Mouse (Mus musculus) T-helper 2 cell (primary cell): ENCODE data around the gene Tubg2.

ENCODE experiments used
- in situ Hi-C: fragments of 300-600 bp; cut with MboI, MseI; formaldehyde crosslinking; loops from one replicate; pipeline ENCODE4 v1.15.1; 2025; ENCODE audit warnings: high pct_unique_total_duplicates

Tubg2 gene

DNA sequence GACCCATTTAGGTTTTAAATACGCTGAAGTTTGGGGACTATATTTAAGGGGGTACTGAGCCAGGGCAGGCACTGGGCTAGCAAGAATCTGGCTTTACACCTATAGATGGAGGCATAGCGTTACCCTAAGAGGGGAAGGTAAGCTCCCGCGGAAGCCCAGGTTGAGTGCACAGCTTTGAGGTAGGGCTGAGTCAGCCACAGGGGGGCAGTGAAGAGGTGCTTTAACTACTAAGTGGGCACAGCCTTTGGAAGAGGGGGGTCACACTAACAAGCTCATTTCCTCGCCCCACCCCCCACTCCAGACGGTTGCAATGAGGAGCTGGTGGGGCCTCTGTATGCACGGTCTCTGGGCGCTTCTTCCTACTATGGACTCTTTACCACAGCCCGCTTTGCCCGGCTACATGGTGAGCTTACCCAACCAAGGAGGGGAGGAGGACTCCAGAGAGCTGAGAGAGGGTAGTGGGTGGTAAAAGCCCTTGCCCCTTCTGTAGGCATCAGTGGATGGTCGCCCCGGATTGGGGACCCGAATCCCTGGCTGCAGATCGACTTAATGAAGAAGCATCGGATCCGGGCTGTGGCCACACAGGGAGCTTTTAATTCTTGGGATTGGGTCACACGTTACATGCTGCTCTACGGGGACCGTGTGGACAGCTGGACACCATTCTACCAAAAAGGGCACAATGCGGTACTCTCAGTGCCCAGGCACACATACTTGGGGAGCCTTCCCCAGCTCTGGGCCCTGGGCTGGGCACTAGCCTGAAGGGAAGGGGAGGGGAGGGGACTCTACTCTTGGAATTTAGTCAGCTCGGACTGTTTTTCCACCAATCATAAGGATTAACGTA is 21.4 kb downstream of the Tubg2 start:
- in situ Hi-C loops = loop anchor here (10.0 kb wide), 1 partner anchor 632 kb away; the partner anchor contains the start of gene Ttc25

DNA sequence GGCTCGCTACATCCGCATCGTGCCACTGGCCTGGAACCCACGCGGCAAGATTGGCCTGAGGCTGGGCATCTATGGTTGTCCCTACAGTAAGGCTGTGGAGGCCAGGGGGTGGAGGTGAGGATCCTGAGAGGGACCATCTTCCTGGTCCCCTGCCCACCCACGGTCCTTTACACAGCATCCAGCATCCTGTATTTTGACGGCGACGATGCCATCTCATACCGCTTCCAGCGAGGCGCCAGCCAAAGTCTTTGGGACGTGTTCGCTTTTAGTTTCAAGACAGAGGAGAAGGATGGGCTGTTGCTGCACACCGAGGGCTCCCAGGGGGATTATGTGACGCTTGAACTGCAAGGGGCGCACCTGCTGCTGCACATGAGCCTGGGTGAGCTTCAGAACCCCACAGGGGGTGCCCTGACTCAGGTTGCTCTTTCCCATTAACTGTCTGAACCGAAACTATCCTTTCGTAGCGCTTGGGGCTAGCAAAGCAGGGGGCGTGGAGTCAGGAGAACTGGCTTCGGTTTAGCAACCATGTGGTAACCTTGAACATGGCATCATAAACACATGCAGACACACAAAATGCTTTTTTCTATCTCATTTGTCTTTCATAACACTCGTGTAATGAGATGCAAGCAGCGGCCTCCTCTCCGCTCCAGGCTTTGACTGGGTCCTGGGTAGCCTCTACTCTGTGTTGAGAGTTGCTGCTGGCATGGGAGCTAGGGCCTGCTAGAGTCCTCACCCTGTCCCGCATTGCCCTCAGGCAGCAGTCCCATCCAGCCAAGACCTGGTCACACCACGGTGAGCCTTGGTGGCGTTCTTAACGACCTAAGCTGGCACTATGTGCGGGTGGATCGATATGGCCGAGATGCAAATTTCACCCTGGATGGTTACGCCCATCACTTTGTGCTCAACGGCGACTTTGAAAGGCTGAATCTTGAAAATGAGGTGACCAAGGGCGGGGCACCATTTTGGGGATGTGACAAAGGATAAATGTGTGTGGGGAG is 22.7 kb downstream of the Tubg2 start:
- in situ Hi-C loops = loop anchor here (10.0 kb wide), 1 partner anchor 634 kb away; the partner anchor contains the start of gene Ttc25

DNA sequence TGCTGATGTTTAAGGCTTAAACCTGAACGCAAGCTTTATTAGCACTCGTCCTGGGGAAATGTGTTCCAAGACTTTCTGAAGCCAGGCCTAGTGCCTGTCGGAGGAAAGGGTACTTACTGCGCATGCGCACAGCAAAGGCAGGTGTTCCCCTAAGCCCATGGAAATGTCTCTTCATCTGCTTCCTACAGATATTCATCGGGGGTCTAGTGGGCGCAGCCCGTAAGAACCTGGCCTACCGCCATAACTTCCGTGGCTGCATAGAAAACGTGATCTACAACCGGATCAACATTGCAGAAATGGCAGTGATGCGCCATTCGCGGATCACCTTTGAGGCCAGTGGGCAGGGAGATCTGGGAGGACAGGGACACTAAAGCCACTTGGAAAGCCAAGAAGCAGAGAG is 23.6 kb downstream of the Tubg2 start:
- in situ Hi-C loops = loop anchor here (10.0 kb wide), 1 partner anchor 635 kb away; the partner anchor contains the start of gene Ttc25

DNA sequence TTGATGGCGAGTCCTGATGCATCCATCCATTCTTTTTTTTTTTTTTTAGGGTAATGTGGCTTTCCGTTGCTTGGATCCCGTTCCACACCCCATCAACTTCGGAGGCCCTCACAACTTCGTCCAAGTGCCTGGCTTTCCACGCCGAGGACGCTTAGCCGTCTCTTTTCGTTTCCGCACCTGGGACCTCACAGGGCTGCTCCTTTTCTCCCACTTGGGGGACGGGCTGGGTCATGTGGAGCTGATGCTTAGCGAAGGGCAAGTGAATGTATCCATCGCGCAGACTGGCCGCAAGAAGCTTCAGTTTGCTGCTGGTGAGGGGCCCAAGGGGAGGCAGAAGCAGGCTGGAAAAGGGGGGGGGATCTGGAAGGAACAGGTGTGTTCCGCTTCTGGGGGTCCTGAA is 24.6 kb downstream of the Tubg2 start:
- in situ Hi-C loops = loop anchor here (5.0 kb wide), 1 partner anchor 83 kb away; the partner anchor contains the start of gene Psmc3ip

DNA sequence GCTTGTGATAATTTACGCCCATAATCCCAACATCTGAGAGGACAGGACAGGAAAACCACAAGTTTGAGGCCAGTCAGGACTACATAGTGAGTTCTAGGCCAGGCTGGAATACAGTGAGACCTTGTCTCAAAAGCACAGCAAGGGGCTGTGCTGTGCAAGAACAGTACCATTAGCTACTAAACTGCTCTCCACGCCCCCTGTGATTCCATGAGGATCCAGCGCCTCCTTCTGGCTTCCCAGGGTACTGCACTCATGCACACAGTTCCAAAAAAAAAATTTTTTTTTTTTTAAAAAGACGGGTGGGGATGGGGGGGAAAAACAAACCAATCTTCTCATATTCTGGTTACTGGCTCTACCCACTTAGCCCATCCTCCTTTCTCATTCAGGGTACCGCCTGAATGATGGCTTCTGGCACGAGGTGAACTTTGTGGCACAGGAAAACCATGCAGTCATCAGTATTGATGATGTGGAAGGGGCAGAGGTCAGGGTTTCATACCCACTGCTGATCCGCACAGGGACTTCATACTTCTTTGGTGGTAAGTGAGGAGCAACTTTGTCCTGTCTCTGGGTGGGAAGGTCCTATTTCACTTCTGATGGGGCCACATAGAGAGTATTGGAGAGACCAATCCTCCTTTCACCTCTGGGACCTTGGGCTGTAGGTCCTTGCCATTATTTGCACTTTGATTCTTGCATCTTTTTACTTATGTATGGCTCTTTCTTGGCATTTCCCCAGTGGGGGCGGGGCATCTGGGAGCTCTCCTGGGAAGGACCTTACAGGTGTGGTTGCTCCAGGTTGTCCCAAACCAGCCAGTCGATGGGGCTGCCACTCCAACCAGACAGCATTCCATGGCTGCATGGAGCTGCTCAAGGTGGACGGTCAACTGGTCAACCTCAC is 25.4 kb downstream of the Tubg2 start:
- in situ Hi-C loops = loop anchor here (5.0 kb wide), 1 partner anchor 84 kb away; the partner anchor contains the start of gene Psmc3ip

DNA sequence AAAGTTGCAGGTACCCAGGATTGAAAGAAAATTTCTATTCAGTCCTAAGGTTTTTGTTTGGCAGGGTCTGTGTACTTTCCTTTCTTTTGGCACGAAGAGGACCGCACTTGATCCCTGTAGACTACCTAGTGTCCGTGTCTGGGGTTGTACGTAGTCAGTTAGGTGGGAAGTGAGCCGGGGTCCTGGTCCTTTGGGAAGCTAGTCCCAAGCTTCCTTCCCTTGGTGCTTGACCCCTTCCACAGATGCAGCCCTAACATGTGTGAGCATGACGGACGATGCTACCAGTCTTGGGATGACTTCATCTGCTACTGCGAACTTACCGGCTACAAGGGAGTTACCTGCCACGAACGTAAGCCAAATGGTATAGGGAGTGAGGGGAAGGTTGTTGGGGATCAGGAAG is 26.3 kb downstream of the Tubg2 start:
- in situ Hi-C loops = loop anchor here (5.0 kb wide), 1 partner anchor 85 kb away; the partner anchor contains the start of gene Psmc3ip

DNA sequence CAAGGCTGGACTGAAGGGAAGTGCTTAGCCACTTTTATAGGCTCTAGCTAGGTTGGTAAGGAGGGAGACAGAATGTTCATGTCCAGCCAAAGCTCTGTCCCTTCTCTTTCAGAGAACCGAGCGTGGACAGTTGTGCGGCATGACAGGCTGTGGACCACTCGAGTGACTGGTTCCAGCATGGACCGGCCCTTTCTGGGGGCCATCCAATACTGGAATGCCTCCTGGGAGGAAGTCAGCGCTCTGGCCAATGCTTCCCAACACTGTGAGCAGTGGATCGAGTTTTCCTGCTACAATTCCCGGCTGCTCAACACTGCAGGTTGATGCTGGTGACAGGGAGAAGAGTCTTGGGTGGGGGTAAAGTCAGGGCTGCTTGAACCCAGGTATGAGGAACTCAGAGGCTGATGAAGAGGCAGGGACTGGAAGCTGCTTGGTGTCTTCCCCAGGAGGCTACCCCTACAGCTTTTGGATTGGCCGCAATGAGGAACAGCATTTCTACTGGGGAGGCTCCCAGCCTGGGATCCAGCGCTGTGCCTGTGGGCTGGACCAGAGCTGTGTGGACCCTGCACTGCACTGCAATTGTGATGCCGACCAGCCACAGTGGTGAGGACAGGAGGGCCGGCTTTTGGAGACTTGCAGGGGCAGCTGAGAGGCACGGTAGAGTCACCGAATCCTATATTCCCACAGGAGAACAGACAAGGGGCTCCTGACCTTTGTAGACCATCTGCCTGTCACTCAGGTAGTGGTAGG is 27.2 kb downstream of the Tubg2 start:
- in situ Hi-C loops = loop anchor here (5.0 kb wide), 1 partner anchor 86 kb away; the partner anchor contains the start of gene Psmc3ip

DNA sequence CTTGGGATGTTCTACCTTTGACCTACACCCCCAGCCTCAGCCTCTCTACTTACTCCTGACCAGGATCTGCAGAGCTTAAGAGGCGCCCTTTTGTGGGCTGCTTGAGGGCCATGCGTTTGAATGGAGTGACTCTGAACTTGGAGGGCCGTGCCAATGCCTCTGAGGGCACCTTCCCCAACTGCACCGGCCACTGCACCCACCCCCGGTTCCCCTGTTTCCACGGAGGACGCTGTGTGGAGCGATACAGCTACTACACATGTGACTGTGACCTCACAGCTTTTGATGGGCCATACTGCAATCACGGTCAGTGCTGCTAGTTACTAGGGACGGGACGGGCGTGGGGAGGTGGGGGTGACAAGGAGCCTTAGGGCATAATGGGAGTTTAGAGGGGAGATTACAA is 29.3 kb downstream of the Tubg2 start:
- in situ Hi-C loops = loop anchor here (5.0 kb wide), 1 partner anchor 88 kb away; the partner anchor contains the start of gene Psmc3ip

DNA sequence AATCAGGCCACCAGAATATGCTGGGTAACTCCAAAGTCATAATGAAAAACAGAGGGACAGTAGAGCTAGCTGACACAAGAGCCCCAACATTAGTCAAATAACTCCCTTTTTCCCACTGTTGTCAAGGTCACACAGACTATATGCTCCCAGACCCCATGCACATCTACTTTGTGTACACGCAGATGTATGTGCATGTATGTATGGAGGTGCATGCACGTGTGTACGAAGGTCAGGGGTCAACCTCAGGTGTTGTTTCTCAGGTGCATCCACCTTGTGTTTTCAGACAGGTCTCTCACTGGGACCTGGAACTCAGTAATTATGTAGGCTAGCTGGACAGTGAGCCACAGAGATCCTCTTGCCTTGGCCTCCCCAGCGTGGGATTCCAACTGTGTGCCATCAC is 29.7 kb downstream of the Tubg2 start:
- in situ Hi-C loops = no loop called here

DNA sequence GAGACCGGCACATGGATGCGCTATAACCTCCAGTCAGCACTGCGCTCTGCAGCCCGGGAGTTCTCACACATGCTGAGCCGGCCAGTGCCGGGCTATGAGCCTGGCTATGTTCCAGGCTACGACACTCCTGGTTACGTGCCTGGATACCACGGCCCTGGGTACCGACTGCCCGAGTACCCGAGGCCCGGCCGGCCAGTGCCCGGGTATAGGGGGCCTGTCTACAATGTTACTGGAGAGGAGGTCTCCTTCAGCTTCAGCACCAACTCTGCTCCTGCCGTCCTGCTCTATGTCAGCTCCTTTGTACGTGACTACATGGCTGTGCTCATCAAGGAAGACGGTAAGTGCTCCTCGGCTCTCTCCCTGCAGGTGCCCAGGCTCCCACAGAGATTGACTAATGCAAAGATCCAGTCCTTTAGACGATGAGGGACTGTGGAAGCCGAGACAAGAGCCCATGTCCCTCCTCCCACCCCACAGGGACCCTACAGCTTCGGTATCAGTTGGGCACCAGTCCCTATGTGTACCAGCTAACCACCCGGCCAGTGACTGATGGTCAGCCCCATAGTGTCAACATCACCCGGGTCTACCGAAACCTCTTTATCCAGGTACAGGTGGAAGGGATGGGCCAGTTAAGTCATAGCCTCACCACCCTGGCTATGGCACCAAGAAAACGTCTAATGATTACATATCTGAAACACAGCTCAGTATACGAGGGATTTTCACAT is 31.0 kb downstream of the Tubg2 start:
- in situ Hi-C loops = no loop called here

DNA sequence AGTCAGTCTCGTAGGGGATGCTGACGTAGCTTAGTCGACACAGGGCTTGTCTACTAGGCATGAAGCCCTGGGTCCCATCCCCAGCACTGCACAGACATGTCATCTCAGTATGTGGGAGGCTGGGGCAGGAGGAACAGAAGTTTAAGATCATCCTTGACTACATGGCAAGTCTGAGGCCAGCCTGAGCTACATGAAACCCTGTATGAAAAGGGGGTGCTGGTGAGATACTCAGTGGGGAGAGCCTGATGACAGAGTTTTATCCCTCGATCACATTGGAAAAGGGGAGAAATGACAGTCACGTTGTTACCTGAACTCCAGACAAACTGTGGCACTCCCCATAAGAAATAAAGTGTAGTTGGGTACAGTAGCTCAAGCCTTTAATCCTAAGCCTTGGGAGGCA is 31.8 kb downstream of the Tubg2 start:
- in situ Hi-C loops = no loop called here

DNA sequence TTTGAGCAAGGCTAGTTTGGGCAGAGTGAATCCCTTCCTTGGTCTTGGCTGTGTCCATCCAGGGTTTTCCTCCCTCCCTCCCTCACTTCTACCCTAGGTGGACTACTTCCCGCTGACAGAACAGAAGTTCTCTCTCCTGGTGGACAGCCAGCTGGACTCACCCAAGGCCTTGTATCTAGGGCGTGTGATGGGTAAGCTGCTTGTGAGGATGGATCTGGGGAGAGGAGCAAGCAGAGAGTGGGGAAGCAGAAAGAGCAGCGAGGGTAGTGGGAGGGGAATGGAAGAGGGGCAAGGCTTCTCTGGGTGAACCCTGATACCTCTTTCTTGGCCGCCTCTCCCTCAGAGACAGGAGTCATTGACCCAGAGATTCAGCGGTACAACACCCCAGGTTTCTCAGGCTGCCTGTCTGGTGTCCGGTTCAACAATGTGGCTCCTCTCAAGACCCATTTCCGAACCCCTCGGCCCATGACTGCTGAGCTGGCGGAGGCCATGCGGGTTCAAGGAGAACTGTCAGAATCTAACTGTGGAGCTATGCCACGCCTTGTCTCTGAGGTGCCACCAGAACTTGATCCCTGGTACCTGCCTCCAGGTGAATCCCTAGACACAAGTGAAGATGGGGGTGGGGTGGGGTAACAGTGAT is 32.6 kb downstream of the Tubg2 start:
- in situ Hi-C loops = no loop called here

DNA sequence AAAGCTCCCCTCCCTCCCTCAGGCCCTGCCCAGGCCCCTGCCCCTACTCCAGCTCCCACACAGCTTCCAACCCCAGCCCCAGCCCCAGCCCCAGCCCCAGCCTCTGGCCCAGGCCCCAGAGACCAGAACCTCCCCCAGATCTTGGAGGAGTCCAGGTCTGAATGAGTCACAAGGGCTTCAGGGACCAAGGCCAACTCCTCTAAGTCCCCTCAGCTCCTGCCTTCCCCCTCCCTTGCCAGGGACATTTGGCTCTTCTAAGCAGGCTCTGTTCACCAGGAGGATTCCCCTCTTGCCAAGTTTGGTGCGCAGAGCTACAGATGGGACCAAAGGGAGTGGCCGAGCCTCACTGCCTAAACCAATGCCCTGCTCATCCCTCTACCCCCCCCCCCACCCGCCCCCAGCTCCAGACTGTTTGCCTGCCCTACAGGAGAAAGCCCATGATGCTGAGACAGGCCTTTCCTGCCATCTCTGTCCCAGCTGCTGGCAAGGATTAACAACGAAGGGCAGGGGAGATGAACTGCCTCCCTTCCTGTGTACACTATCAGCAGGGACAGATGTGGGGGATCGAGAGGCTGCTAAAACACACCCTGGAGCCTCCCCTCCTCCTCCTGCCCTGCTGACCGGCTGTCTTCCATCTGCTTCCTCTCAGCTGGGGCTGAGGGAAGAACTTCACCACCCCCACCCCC is 33.9 kb downstream of the Tubg2 start:
- in situ Hi-C loops = loop anchor here (10.0 kb wide), 1 partner anchor 1865 kb away; no protein-coding TSS in a partner anchor

DNA sequence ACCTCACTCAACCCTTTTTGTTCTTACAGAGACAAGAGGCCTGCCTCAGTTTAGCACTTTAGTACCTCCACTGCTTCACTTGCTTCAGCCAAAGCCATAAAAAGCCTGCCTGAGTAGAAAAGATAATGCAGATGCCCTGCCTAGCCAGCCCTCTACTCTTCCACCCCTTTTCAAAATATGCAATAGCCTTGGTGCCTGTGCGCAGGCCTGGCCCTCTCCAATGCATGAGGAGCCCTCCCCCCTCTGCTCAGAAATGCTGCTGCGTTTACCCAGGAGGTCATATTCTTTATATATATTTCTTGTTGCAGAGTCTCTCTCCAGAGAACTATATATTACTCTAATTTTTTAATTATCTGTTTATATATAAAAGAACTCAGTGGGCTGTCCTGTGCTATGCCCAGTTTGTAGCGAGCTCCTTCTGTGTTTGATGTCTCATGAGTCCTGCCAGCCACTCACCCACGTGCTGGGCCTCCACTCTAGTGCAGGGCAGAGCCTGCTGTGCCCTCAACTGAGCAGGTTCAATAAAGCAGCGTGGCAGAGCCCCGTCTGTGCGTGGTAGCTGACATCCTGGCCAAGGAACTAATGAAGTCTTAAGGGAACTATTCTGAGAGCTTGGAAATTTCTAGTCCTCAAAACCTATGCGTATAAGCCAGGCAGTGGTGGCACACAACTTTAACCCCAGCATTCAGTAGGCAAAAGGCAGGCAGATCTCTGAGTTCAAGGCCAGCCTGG is 34.6 kb downstream of the Tubg2 start:
- in situ Hi-C loops = loop anchor here (10.0 kb wide), 1 partner anchor 1864 kb away; no protein-coding TSS in a partner anchor

DNA sequence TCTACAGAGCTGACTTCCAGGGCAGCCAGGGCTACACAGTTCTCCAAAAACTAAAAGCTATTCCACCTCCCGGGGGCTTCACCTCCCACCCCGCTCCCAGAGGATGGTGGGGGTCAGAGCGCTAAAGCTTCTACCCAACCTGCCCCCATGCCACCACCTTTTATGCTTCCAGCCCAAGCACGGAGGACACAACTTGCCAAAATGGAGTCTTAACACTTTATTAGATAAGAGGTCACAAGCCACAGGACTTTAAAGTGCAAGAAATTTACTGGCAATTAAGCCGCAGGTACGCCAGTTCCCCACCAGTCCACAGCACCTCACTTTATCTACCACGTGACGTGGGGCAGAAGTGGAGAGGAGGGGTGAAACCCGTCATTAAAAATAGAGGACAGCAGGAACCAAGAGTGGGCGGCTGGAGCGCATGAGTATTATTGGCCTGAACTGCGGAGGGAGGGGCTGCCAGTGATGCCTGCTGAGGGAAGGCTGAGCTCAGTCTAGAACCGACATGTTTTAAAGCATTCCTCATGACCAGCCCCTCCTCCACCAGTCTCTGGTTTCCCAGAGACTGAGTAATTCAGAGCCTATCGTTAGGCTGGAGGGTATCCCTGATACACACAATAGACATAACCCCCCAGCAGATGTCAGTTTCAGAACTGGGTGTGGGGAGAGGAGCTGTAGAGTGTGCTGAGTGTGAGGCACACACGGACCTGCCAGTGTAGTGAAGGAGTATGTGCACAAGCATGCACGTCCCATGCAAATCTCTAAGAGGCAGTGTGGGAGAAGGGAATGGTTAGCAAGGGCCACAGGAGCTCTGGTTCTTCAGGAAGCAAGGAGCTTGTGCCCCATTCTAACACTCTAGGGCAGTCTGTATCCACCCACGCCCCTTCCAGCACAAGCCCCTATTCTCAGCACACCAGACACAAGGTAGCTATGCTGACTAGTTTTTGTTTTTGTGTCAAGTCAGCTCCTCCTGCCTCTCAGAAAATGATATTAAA is 35.5 kb downstream of the Tubg2 start:
- in situ Hi-C loops = loop anchor here (10.0 kb wide), 1 partner anchor 1864 kb away; no protein-coding TSS in a partner anchor

DNA sequence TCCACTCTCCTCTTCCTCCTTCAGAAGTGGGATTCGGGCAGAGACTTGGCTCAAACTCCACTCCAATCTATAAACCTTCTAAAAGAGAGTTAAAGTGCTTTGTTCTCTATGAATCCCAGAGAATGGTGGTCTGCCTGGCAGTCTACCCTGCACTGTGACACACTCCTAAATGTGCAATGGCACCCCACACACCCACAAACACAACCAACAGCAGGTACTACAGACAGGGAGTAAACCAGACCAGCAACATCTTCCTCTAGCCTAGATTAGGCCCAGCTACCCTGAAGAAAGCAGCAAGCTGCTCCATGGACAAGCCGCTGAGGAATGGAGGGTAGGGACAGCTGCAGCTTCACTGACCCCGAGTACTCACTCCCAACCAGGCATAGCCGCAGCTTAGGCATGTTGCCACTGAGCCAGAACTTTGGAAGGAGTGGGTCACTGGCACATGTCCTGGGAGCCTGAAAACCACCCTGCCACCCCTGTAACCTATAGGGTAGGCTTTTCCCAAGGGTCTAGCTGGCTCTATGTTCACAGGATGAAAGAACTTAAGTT is 36.3 kb downstream of the Tubg2 start:
- in situ Hi-C loops = loop anchor here (10.0 kb wide), 1 partner anchor 1863 kb away; no protein-coding TSS in a partner anchor
